Mouse (Mus musculus) hindbrain, embryonic 13.5 days (tissue): ENCODE results near the gene Tbcb. TPM values are rescaled to one million over a fixed set of nuclear protein-coding genes. Genes with fewer than 3 reads are reported as not detected.
"Not testable (repeated sequence)": the region's sequence is repeated elsewhere in the genome, so short reads cannot be mapped to it uniquely, and the experiment has no call there.

Experiments
- ATAC-seq: fragments of 200-750 bp; cut with Nextera tagmentation; 2 replicates; pipeline ENCODE4 v1.8.0; 2017; ENCODE audit warnings: moderate TSS enrichment; ENCODE audit not compliant: low FRiP score
- H3K27ac ChIP-seq: fragments of 300-500 bp; sonication (generic); 2 replicates; pipeline ENCODE4 v1.5.1; 2015; ENCODE audit warnings: inconsistent platforms, mild to moderate bottlenecking, moderate library complexity
- H3K27me3 ChIP-seq: fragments of 300-500 bp; sonication (generic); 2 replicates; pipeline ENCODE4 v1.6.1; 2015; ENCODE audit warnings: mild to moderate bottlenecking, inconsistent platforms
- H3K36me3 ChIP-seq: fragments of 300-500 bp; sonication (generic); 2 replicates; pipeline ENCODE4 v1.6.1; 2015; ENCODE audit warnings: mild to moderate bottlenecking, inconsistent platforms
- H3K4me1 ChIP-seq: fragments of 300-500 bp; sonication (generic); replicated peaks from 2 replicates; pipeline ENCODE4 v1.6.1; 2015; ENCODE audit warnings: inconsistent platforms
- H3K4me2 ChIP-seq: fragments of 300-500 bp; sonication (generic); 2 replicates; pipeline ENCODE4 v1.6.1; 2015; ENCODE audit warnings: inconsistent platforms, mild to moderate bottlenecking, moderate library complexity
- H3K4me3 ChIP-seq: fragments of 300-500 bp; sonication (generic); 2 replicates; pipeline ENCODE4 v1.5.1; 2015; ENCODE audit warnings: mild to moderate bottlenecking, inconsistent platforms
- H3K9ac ChIP-seq: fragments of 300-500 bp; sonication (generic); 2 replicates; pipeline ENCODE4 v1.6.1; 2015; ENCODE audit warnings: mild to moderate bottlenecking, inconsistent platforms
- H3K9me3 ChIP-seq: fragments of 300-500 bp; sonication (generic); 2 replicates; pipeline ENCODE4 v1.6.1; 2016; ENCODE audit warnings: inconsistent platforms
- WGBS: fragments of 180-500 bp; shearing (Covaris S2); methylation state at CpG from one replicate; pipeline ENCODE4 v1.1.7; 2015; 5-methylcytosine and 5-hydroxymethylcytosine counted together
- polyA plus RNA-seq: library from polyadenylated mRNA; unstranded; fragments of >200 nt; fragmentation: Nextera tagmentation; extraction: Ambion mirVana; gene quantifications from 2 replicates; pipeline ENCODE4 v1.2.1, GENCODE M21; 2015

The Tbcb gene
- polyA plus RNA-seq, 1 experiment from 2014 or later = 383 TPM

GRCm38 (mm10) chr7:30251956-30252954 lies 20.2 kb upstream of the Tbcb start:
- Histone ChIP-seq H3K4me1 (no peaks in the 10 kb centered on the region), H3K36me3 (no peaks in the 10 kb centered on the region), H3K4me3 (no peak overlapping the region), H3K27me3 (no peaks in the 10 kb centered on the region), H3K4me2 (no peak overlapping the region), H3K9me3 (no peaks in the 10 kb centered on the region), H3K9ac (peak overlapping the region; percentile 39; the same call in 1 of the 2 replicates), H3K27ac (no peak overlapping the region)
- 85% methylated on average over 12 of the region's 12 CpGs for WGBS
- ATAC-seq = no peak

- H3K27me3 ChIP-seq, H3K4me3 ChIP-seq, H3K4me2 ChIP-seq, H3K9me3 ChIP-seq, H3K9ac ChIP-seq, H3K27ac ChIP-seq, ATAC-seq: not testable (repeated sequence)
- 93% methylated on average over 3 of the region's 3 CpGs for WGBS
- Histone ChIP-seq H3K4me1 (peaks cover 13% of the 10 kb centered on the region), H3K36me3 (peaks cover 39% of the 10 kb centered on the region)
These were observed 5.3 kb upstream of the Tbcb start for GRCm38 (mm10) chr7:30237374-30237773.

- no peaks in the 10 kb centered on the region for H3K27me3 ChIP-seq
- H3K27ac ChIP-seq = no peak within 1 kb of the TSS
- no peak for ATAC-seq
- H3K4me2 ChIP-seq = no peak within 1 kb of the TSS
- WGBS = 84% methylated on average over 4 of the region's 4 CpGs
- no peak within 1 kb of the TSS for H3K4me3 ChIP-seq
- no peaks in the 10 kb centered on the region for H3K9me3 ChIP-seq
- no peak within 1 kb of the TSS for H3K9ac ChIP-seq
- H3K4me1 ChIP-seq = peaks cover 19% of the 10 kb centered on the region
- peaks cover 28% of the 10 kb centered on the region for H3K36me3 ChIP-seq
These were observed 3.6 kb upstream of the Tbcb start, which contains the start of gene Ovol3 for GRCm38 (mm10) chr7:30235625-30236024. Gene Ovol3 (minus strand): TSS chr7:30235725.

- Histone ChIP-seq H3K36me3 (peaks cover 27% of the 10 kb centered on the region), H3K27ac (no peak overlapping the region), H3K27me3 (no peaks in the 10 kb centered on the region), H3K9ac (no peak overlapping the region), H3K4me3 (no peak overlapping the region), H3K4me2 (no peak overlapping the region), H3K9me3 (no peaks in the 10 kb centered on the region), H3K4me1 (peaks cover 22% of the 10 kb centered on the region)
- no peak for ATAC-seq
- 91% methylated on average over 8 of the region's 8 CpGs for WGBS
These were observed 3.0 kb upstream of the Tbcb start for GRCm38 (mm10) chr7:30235091-30235490.

GRCm38 (mm10) chr7:30234276-30234858 lies 2.3 kb upstream of the Tbcb start:
- H3K4me1 ChIP-seq = peaks cover 22% of the 10 kb centered on the region
- H3K9ac ChIP-seq = no peak overlapping the region
- WGBS = 94% methylated on average over 15 of the region's 15 CpGs
- no peak for ATAC-seq
- H3K36me3 ChIP-seq = peaks cover 32% of the 10 kb centered on the region
- no peaks in the 10 kb centered on the region for H3K9me3 ChIP-seq
- no peaks in the 10 kb centered on the region for H3K27me3 ChIP-seq
- no peak overlapping the region for H3K4me2 ChIP-seq
- no peak overlapping the region for H3K4me3 ChIP-seq
- no peak overlapping the region for H3K27ac ChIP-seq

GRCm38 (mm10) chr7:30233387-30233786 lies 1.3 kb upstream of the Tbcb start:
- Histone ChIP-seq H3K9ac (peak overlapping the region; percentile 16; the same call in 1 of the 2 replicates), H3K4me1 (peaks cover 22% of the 10 kb centered on the region), H3K4me2 (peak overlapping the region; percentile 67), H3K27ac (no peak overlapping the region), H3K9me3 (no peaks in the 10 kb centered on the region), H3K36me3 (peaks cover 36% of the 10 kb centered on the region), H3K27me3 (no peaks in the 10 kb centered on the region), H3K4me3 (peak overlapping the region; percentile 72; the same call in 1 of the 2 replicates)
- no peak for ATAC-seq
- 92% methylated on average over 20 of the region's 20 CpGs for WGBS

- 6% methylated on average over 24 of the region's 24 CpGs for WGBS
- ATAC-seq = peak; percentile 3; the same call in 1 of the 2 replicates
These were observed 618 bp upstream of the Tbcb start for GRCm38 (mm10) chr7:30232631-30233148.

GRCm38 (mm10) chr7:30231328-30231668 lies 774 bp downstream of the Tbcb start:
- ATAC-seq = no peak; the same call in 1 of the 2 replicates
- peak overlapping the region; percentile 78 for H3K9ac ChIP-seq
- 2% methylated on average over 16 of the region's 16 CpGs for WGBS
- H3K9me3 ChIP-seq = no peaks in the 10 kb centered on the region
- H3K4me1 ChIP-seq = peaks cover 22% of the 10 kb centered on the region
- no peaks in the 10 kb centered on the region for H3K27me3 ChIP-seq
- peak overlapping the region; percentile 78 for H3K4me2 ChIP-seq
- peak overlapping the region; percentile 79 for H3K27ac ChIP-seq
- H3K4me3 ChIP-seq = peak overlapping the region; percentile 72
- peaks cover 57% of the 10 kb centered on the region for H3K36me3 ChIP-seq

More at GRCm38 (mm10) chr7:30232631-30233148, 618 bp upstream of the Tbcb start:
- Histone ChIP-seq H3K9me3 (no peaks in the 10 kb centered on the region), H3K4me2 (peak overlapping the region; percentile 67), H3K4me1 (peaks cover 22% of the 10 kb centered on the region), H3K4me3 (peak overlapping the region; percentile 72), H3K9ac (peak overlapping the region; percentile 82), H3K27me3 (no peaks in the 10 kb centered on the region), H3K36me3 (peaks cover 43% of the 10 kb centered on the region), H3K27ac (peak overlapping the region; percentile 97)

- no peak for ATAC-seq
- Histone ChIP-seq H3K4me2 (no peak overlapping the region), H3K4me3 (no peak overlapping the region), H3K4me1 (peaks cover 9% of the 10 kb centered on the region), H3K36me3 (peaks cover 65% of the 10 kb centered on the region), H3K27ac (no peak overlapping the region), H3K9me3 (no peaks in the 10 kb centered on the region), H3K27me3 (no peaks in the 10 kb centered on the region), H3K9ac (no peak overlapping the region)
- 93% methylated on average over 12 of the region's 12 CpGs for WGBS
These were observed 7.9 kb downstream of the Tbcb start for GRCm38 (mm10) chr7:30224206-30224605.

- H3K27me3 ChIP-seq = no peaks in the 10 kb centered on the region
These were observed 9.9 kb downstream of the Tbcb start for GRCm38 (mm10) chr7:30222205-30222604.

GRCm38 (mm10) chr7:30221433-30221832 lies 10.6 kb downstream of the Tbcb start:
- H3K27ac ChIP-seq = no peak overlapping the region
- ATAC-seq = no peak
- H3K4me1 ChIP-seq = peaks cover 13% of the 10 kb centered on the region
- peaks cover 42% of the 10 kb centered on the region for H3K36me3 ChIP-seq
- no peak overlapping the region for H3K9ac ChIP-seq
- WGBS = 86% methylated on average over 3 of the region's 3 CpGs
- no peaks in the 10 kb centered on the region for H3K9me3 ChIP-seq
- no peak overlapping the region for H3K4me2 ChIP-seq
- H3K27me3 ChIP-seq = no peaks in the 10 kb centered on the region
- no peak overlapping the region for H3K4me3 ChIP-seq

More at GRCm38 (mm10) chr7:30222205-30222604, 9.9 kb downstream of the Tbcb start:
- 98% methylated on average over 5 of the region's 5 CpGs for WGBS
- Histone ChIP-seq H3K9me3 (no peaks in the 10 kb centered on the region), H3K9ac (no peak overlapping the region), H3K4me1 (peaks cover 13% of the 10 kb centered on the region), H3K36me3 (peaks cover 49% of the 10 kb centered on the region), H3K4me2 (no peak overlapping the region), H3K4me3 (no peak overlapping the region), H3K27ac (no peak overlapping the region)
- ATAC-seq = no peak

- no peaks in the 10 kb centered on the region for H3K27me3 ChIP-seq
- H3K9me3 ChIP-seq = no peaks in the 10 kb centered on the region
- WGBS = 21% methylated on average over 11 of the region's 11 CpGs
- H3K27ac ChIP-seq = peak overlapping the region; percentile 41
- H3K36me3 ChIP-seq = peaks cover 27% of the 10 kb centered on the region
- no peak for ATAC-seq
- H3K4me1 ChIP-seq = peaks cover 13% of the 10 kb centered on the region
- H3K4me2 ChIP-seq = peak overlapping the region; percentile 74
- peak overlapping the region; percentile 42 for H3K4me3 ChIP-seq
- peak overlapping the region; percentile 68 for H3K9ac ChIP-seq
These were observed 12.1 kb downstream of the Tbcb start for GRCm38 (mm10) chr7:30220008-30220356.
